Mouse (Mus musculus) heart, embryonic 11.5 days (tissue): ENCODE measurements around the gene Slit1. TPM values are rescaled to one million over a fixed set of nuclear protein-coding genes. Genes with fewer than 3 reads are reported as not detected.

Experiments
- ATAC-seq: fragments of 200-750 bp; cut with Nextera tagmentation; replicated peaks from 2 replicates; pipeline ENCODE4 v1.8.0; 2017; ENCODE audit warnings: moderate library complexity; ENCODE audit not compliant: insufficient number of reproducible peaks, low FRiP score, low TSS enrichment
- H3K27ac ChIP-seq: fragments of 300-500 bp; sonication (generic); 2 replicates; pipeline ENCODE4 v1.5.1; 2014; ENCODE audit warnings: mild to moderate bottlenecking, low read depth, low read length
- H3K27me3 ChIP-seq: fragments of 300-500 bp; sonication (generic); 2 replicates; pipeline ENCODE4 v1.6.1; 2014; ENCODE audit warnings: mild to moderate bottlenecking, low read length, mixed read lengths; ENCODE audit not compliant: control insufficient read depth, insufficient read depth
- H3K36me3 ChIP-seq: fragments of 300-500 bp; sonication (generic); 2 replicates; pipeline ENCODE4 v1.6.1; 2014; ENCODE audit warnings: mild to moderate bottlenecking, low read length, moderate library complexity, mixed read lengths; ENCODE audit not compliant: control insufficient read depth, insufficient read depth
- H3K4me1 ChIP-seq: fragments of 300-500 bp; sonication (generic); 2 replicates; pipeline ENCODE4 v1.6.1; 2014; ENCODE audit warnings: low read length; ENCODE audit not compliant: control insufficient read depth, insufficient read depth
- H3K4me2 ChIP-seq: fragments of 300-500 bp; sonication (generic); 2 replicates; pipeline ENCODE4 v1.6.1; 2014; ENCODE audit warnings: mild to moderate bottlenecking, moderate library complexity
- H3K4me3 ChIP-seq: fragments of 300-500 bp; sonication (generic); 2 replicates; pipeline ENCODE4 v1.5.1; 2014; ENCODE audit warnings: low read depth, low read length
- H3K9ac ChIP-seq: fragments of 300-500 bp; sonication (generic); 2 replicates; pipeline ENCODE4 v1.6.1; 2014; ENCODE audit warnings: mild to moderate bottlenecking, low read depth, low read length, moderate library complexity
- H3K9me3 ChIP-seq: fragments of 300-500 bp; sonication (generic); replicated peaks from 2 replicates; pipeline ENCODE4 v1.6.1; 2016; ENCODE audit warnings: low read length; ENCODE audit not compliant: control insufficient read depth
- WGBS: fragments of 180-500 bp; shearing (Covaris S2); extraction: QIAGEN DNeasy Blood & Tissue Kit; methylation state at CpG from one replicate; pipeline ENCODE4 v1.1.7; 2014; ENCODE audit not compliant: insufficient replicate concordance; 5-methylcytosine and 5-hydroxymethylcytosine counted together
- polyA plus RNA-seq: library from polyadenylated mRNA; unstranded; fragments of >200 nt; fragmentation: Nextera tagmentation; extraction: Ambion mirVana; gene quantifications from 2 replicates; pipeline ENCODE4 v1.2.1, GENCODE M21; 2014

The Slit1 gene
- polyA plus RNA-seq, 1 experiment from 2014 or later = 0.11 TPM

- Histone ChIP-seq H3K9ac (no peak overlapping the region), H3K9me3 (no peaks in the 10 kb centered on the region), H3K27me3 (no peaks in the 10 kb centered on the region), H3K4me3 (no peak overlapping the region), H3K36me3 (peaks cover 3% of the 10 kb centered on the region), H3K4me2 (no peak overlapping the region), H3K27ac (no peak overlapping the region), H3K4me1 (no peaks in the 10 kb centered on the region)
- ATAC-seq = no peak
- 30% methylated on average over 12 of the region's 12 CpGs for WGBS
These were observed 20.6 kb upstream of the Slit1 start for GRCm38 (mm10) chr19:41763870-41764660.

- H3K9ac ChIP-seq = no peak overlapping the region
- no peak overlapping the region for H3K27ac ChIP-seq
- ATAC-seq = no peak
- H3K4me1 ChIP-seq = no peaks in the 10 kb centered on the region
- 34% methylated on average over 9 of the region's 9 CpGs for whole genome bisulfite sequencing
- H3K9me3 ChIP-seq = no peaks in the 10 kb centered on the region
- H3K36me3 ChIP-seq = no peaks in the 10 kb centered on the region
- H3K4me2 ChIP-seq = no peak overlapping the region
- no peak overlapping the region for H3K4me3 ChIP-seq
- no peaks in the 10 kb centered on the region for H3K27me3 ChIP-seq
These were observed 18.1 kb upstream of the Slit1 start for GRCm38 (mm10) chr19:41761529-41761928.

- 77% methylated on average over 6 of the region's 6 CpGs for WGBS
- Histone ChIP-seq H3K4me2 (no peak overlapping the region), H3K9ac (no peak overlapping the region), H3K27me3 (no peaks in the 10 kb centered on the region), H3K4me3 (no peak overlapping the region), H3K27ac (no peak overlapping the region), H3K9me3 (no peaks in the 10 kb centered on the region), H3K4me1 (no peaks in the 10 kb centered on the region), H3K36me3 (no peaks in the 10 kb centered on the region)
- ATAC-seq = no peak
These were observed 16.3 kb upstream of the Slit1 start for GRCm38 (mm10) chr19:41759765-41760164.

- no peaks in the 10 kb centered on the region for H3K27me3 ChIP-seq
- 87% methylated on average over 5 of the region's 5 CpGs for WGBS
- H3K36me3 ChIP-seq = no peaks in the 10 kb centered on the region
- no peak overlapping the region for H3K4me3 ChIP-seq
- H3K4me2 ChIP-seq = no peak overlapping the region
- H3K4me1 ChIP-seq = no peaks in the 10 kb centered on the region
- ATAC-seq = no peak
- no peaks in the 10 kb centered on the region for H3K9me3 ChIP-seq
- no peak overlapping the region for H3K9ac ChIP-seq
- no peak overlapping the region for H3K27ac ChIP-seq
These were observed 15.8 kb upstream of the Slit1 start for GRCm38 (mm10) chr19:41759270-41759669.

GRCm38 (mm10) chr19:41754760-41755159, 11.3 kb upstream of the Slit1 start:
- 80% methylated on average over 15 of the region's 15 CpGs for WGBS
- ATAC-seq = no peak
- Histone ChIP-seq H3K4me1 (no peaks in the 10 kb centered on the region), H3K4me2 (no peak overlapping the region), H3K36me3 (no peaks in the 10 kb centered on the region), H3K4me3 (no peak overlapping the region), H3K27me3 (0 out of 2 replicates have a peak, but pooled peaks cover 3% of the 10 kb centered on the region), H3K9me3 (no peaks in the 10 kb centered on the region), H3K27ac (no peak overlapping the region), H3K9ac (no peak overlapping the region)

- H3K9me3 ChIP-seq = no peaks in the 10 kb centered on the region
- H3K4me3 ChIP-seq = no peak overlapping the region
- no peaks in the 10 kb centered on the region for H3K36me3 ChIP-seq
- no peaks in the 10 kb centered on the region for H3K4me1 ChIP-seq
- H3K27me3 ChIP-seq = peaks cover 5% of the 10 kb centered on the region; the same call in 1 of the 2 replicates
- ATAC-seq = no peak
- H3K27ac ChIP-seq = no peak overlapping the region
- 66% methylated on average over 11 of the region's 11 CpGs for WGBS
- H3K4me2 ChIP-seq = no peak overlapping the region
- H3K9ac ChIP-seq = no peak overlapping the region
These were observed 8.4 kb upstream of the Slit1 start for GRCm38 (mm10) chr19:41751906-41752305.

- 87% methylated on average over 14 of the region's 14 CpGs for WGBS
- Histone ChIP-seq H3K9ac (no peak overlapping the region), H3K4me1 (peaks cover 14% of the 10 kb centered on the region), H3K27ac (no peak overlapping the region), H3K4me3 (no peak overlapping the region), H3K4me2 (no peak overlapping the region), H3K36me3 (no peaks in the 10 kb centered on the region), H3K27me3 (peaks cover 40% of the 10 kb centered on the region), H3K9me3 (no peaks in the 10 kb centered on the region)
- no peak for ATAC-seq
These were observed 4.0 kb upstream of the Slit1 start for GRCm38 (mm10) chr19:41747436-41747835.

- WGBS = 41% methylated on average over 15 of the region's 15 CpGs
- Histone ChIP-seq H3K27me3 (peaks cover 51% of the 10 kb centered on the region), H3K4me2 (no peak overlapping the region), H3K4me1 (peaks cover 14% of the 10 kb centered on the region), H3K9me3 (no peaks in the 10 kb centered on the region), H3K4me3 (no peak overlapping the region), H3K9ac (no peak overlapping the region), H3K36me3 (no peaks in the 10 kb centered on the region), H3K27ac (no peak overlapping the region)
- ATAC-seq = no peak
These were observed 2.6 kb upstream of the Slit1 start for GRCm38 (mm10) chr19:41745941-41746557.
